Mouse (Mus musculus): ENCODE measurements around the gene Tef. TPM values are rescaled to one million over a fixed set of nuclear protein-coding genes. Genes with fewer than 3 reads are reported as not detected.

Tef gene
- 121 and 131 TPM in 2 replicates for polyA plus RNA-seq (2012; rRNA removed)

- H3K36me3 ChIP-seq (ENCODE audit: control insufficient read depth, insufficient read depth, low read length) = no peaks in the 10 kb centered on the region; the same call in 1 of the 2 replicates
- no peaks in the 10 kb centered on the region for H3K27me3 ChIP-seq (replicated peaks; ENCODE audit: control insufficient read depth, insufficient read depth, low read length)
- TF ChIP-seq POLR2A (IDR thresholded peaks at IDR 0.05; ENCODE audit: low read depth, low read length) (peak; percentile 85), CTCF (conservative IDR thresholded peaks at IDR 0.05; ENCODE audit: insufficient read depth, insufficient read length, low read depth, low read length) (peak; percentile 29; the same call in 1 of the 2 replicates)
- 17% methylated on average over 19 of the region's 19 CpGs for WGBS
- H3K4me1 ChIP-seq (ENCODE audit: control insufficient read depth, insufficient read depth, low read length) = peaks cover 52% of the 10 kb centered on the region
- peak within 1 kb of the TSS; percentile 77 for H3K4me3 ChIP-seq (ENCODE audit: insufficient read depth, low read depth, low read length)
- H3K27ac ChIP-seq (ENCODE audit: insufficient read depth, low read depth, low read length) = peak within 1 kb of the TSS; percentile 99
- DNase-seq = peak; percentile 100
Observed at GRCm38 (mm10) chr15:81802001-81802890, at the start of gene Tef. Gene Tef, plus strand, starts transcription at chr15:81802421.

- Histone ChIP-seq H3K4me1 (ENCODE audit: control insufficient read depth, insufficient read depth, low read length) (peaks cover 21% of the 10 kb centered on the region), H3K4me3 (ENCODE audit: insufficient read depth, low read depth, low read length) (no peak overlapping the region), H3K36me3 (ENCODE audit: control insufficient read depth, insufficient read depth, low read length) (no peaks in the 10 kb centered on the region), H3K27me3 (replicated peaks; ENCODE audit: control insufficient read depth, insufficient read depth, low read length) (no peaks in the 10 kb centered on the region), H3K27ac (ENCODE audit: insufficient read depth, low read depth, low read length) (no peak overlapping the region)
- no peak for DNase-seq
- WGBS = 96% methylated on average over 9 of the region's 9 CpGs
- TF ChIP-seq POLR2A (IDR thresholded peaks at IDR 0.05; ENCODE audit: low read depth, low read length) = no peak
- no peak for TF ChIP-seq CTCF (conservative IDR thresholded peaks at IDR 0.05; ENCODE audit: insufficient read depth, insufficient read length, low read depth, low read length)
Observed at GRCm38 (mm10) chr15:81753669-81754068, 48.6 kb upstream of the Tef start.

GRCm38 (mm10) chr15:81758701-81759100, 43.5 kb upstream of the Tef start:
- 45% methylated on average over 5 of the region's 5 CpGs for WGBS
- no peak overlapping the region for H3K27ac ChIP-seq (ENCODE audit: insufficient read depth, low read depth, low read length)
- TF ChIP-seq CTCF (conservative IDR thresholded peaks at IDR 0.05; ENCODE audit: insufficient read depth, insufficient read length, low read depth, low read length) (no peak), POLR2A (IDR thresholded peaks at IDR 0.05; ENCODE audit: low read depth, low read length) (no peak)
- H3K4me3 ChIP-seq (ENCODE audit: insufficient read depth, low read depth, low read length) = no peak overlapping the region
- no peaks in the 10 kb centered on the region for H3K27me3 ChIP-seq (replicated peaks; ENCODE audit: control insufficient read depth, insufficient read depth, low read length)
- H3K4me1 ChIP-seq (ENCODE audit: control insufficient read depth, insufficient read depth, low read length) = 0 out of 2 replicates have a peak, but pooled peaks cover 8% of the 10 kb centered on the region
- H3K36me3 ChIP-seq (ENCODE audit: control insufficient read depth, insufficient read depth, low read length) = no peaks in the 10 kb centered on the region
- DNase-seq = peak; percentile 69

- Histone ChIP-seq H3K4me3 (ENCODE audit: insufficient read depth, low read depth, low read length) (no peak overlapping the region), H3K27me3 (replicated peaks; ENCODE audit: control insufficient read depth, insufficient read depth, low read length) (no peaks in the 10 kb centered on the region)
- WGBS = 88% methylated on average over 3 of the region's 3 CpGs
Observed at GRCm38 (mm10) chr15:81759542-81759941, 42.7 kb upstream of the Tef start.

GRCm38 (mm10) chr15:81760361-81761079, 41.7 kb upstream of the Tef start:
- Histone ChIP-seq H3K4me3 (ENCODE audit: insufficient read depth, low read depth, low read length) (no peak overlapping the region), H3K27me3 (replicated peaks; ENCODE audit: control insufficient read depth, insufficient read depth, low read length) (no peaks in the 10 kb centered on the region), H3K27ac (ENCODE audit: insufficient read depth, low read depth, low read length) (0 out of 2 replicates have a peak overlapping the region, but pooled peaks have one; percentile 0), H3K36me3 (ENCODE audit: control insufficient read depth, insufficient read depth, low read length) (no peaks in the 10 kb centered on the region), H3K4me1 (ENCODE audit: control insufficient read depth, insufficient read depth, low read length) (0 out of 2 replicates have a peak, but pooled peaks cover 8% of the 10 kb centered on the region)
- DNase-seq = peak; percentile 73
- WGBS = 85% methylated on average over 5 of the region's 5 CpGs
- no peak for TF ChIP-seq POLR2A (IDR thresholded peaks at IDR 0.05; ENCODE audit: low read depth, low read length)
- TF ChIP-seq CTCF (conservative IDR thresholded peaks at IDR 0.05; ENCODE audit: insufficient read depth, insufficient read length, low read depth, low read length) = no peak

More at GRCm38 (mm10) chr15:81759542-81759941, 42.7 kb upstream of the Tef start:
- TF ChIP-seq CTCF (conservative IDR thresholded peaks at IDR 0.05; ENCODE audit: insufficient read depth, insufficient read length, low read depth, low read length) (no peak), POLR2A (IDR thresholded peaks at IDR 0.05; ENCODE audit: low read depth, low read length) (no peak)
- no peak for DNase-seq
- H3K4me1 ChIP-seq (ENCODE audit: control insufficient read depth, insufficient read depth, low read length) = 0 out of 2 replicates have a peak, but pooled peaks cover 8% of the 10 kb centered on the region
- no peak overlapping the region for H3K27ac ChIP-seq (ENCODE audit: insufficient read depth, low read depth, low read length)
- H3K36me3 ChIP-seq (ENCODE audit: control insufficient read depth, insufficient read depth, low read length) = no peaks in the 10 kb centered on the region

- Histone ChIP-seq H3K4me1 (ENCODE audit: control insufficient read depth, insufficient read depth, low read length) (0 out of 2 replicates have a peak, but pooled peaks cover 8% of the 10 kb centered on the region), H3K36me3 (ENCODE audit: control insufficient read depth, insufficient read depth, low read length) (no peaks in the 10 kb centered on the region), H3K27ac (ENCODE audit: insufficient read depth, low read depth, low read length) (no peak overlapping the region), H3K27me3 (replicated peaks; ENCODE audit: control insufficient read depth, insufficient read depth, low read length) (no peaks in the 10 kb centered on the region), H3K4me3 (ENCODE audit: insufficient read depth, low read depth, low read length) (no peak overlapping the region)
- WGBS = 83% methylated on average over 7 of the region's 7 CpGs
- TF ChIP-seq POLR2A (IDR thresholded peaks at IDR 0.05; ENCODE audit: low read depth, low read length) (no peak), CTCF (conservative IDR thresholded peaks at IDR 0.05; ENCODE audit: insufficient read depth, insufficient read length, low read depth, low read length) (no peak)
- no peak for DNase-seq
Observed at GRCm38 (mm10) chr15:81761381-81761780, 40.8 kb upstream of the Tef start.
